Mouse (Mus musculus) brain, adult 2 months (tissue): ENCODE results near the gene Arpc2.

ENCODE experiments used
- DNase-seq: peaks from one replicate; pipeline ENCODE4 v3.0.0; 2011; ENCODE audit warnings: low read depth, low spot score

Gene Arpc2

DNA sequence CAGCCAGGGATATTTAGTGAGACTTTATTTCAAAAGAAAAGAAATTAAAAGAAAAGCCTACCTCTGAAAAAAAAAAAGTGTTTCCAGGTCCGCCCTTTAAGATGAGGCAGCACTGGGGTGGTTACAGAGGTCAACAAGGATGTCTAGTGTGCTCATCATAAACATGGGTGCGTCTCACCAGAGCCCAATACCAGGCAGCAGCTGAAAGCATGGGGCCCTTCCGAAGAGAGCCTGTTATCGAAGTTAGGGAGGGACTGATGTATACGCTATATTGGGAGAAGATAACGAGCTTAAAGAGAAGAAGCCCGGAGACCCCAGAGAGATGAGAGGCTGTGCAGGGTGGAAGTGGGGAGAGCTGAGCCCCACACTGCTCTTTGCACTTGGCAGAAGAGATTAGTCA is 3.3 kb downstream of the Arpc2 start:
- DNase-seq, result no peak

GRCm38 (mm10) chr1:74239618-74240017 is 3.7 kb downstream of the Arpc2 start:
- DNase-seq, result peak; percentile 66

DNA sequence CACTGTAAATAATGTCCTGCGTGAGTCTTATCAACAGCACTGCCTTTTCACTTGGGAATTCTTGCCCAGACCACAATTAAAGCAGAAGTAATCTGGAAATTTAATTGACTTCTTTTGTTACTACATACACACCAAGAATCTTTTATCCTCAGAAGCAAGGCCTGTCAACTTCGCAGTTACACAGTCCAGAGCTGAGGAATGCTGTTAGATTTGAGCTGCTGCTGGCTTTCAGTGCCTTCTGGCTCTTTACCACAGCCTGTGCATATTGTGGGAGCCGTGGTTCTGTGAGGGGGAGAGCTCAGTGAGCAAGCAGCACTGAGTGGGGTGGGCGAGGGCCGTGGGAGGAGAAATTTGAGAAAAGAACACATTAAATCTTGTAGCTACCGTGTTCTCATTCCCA is 4.4 kb downstream of the Arpc2 start:
- peak; percentile 91 for DNase-seq

GRCm38 (mm10) chr1:74240832-74241231 is 4.9 kb downstream of the Arpc2 start:
- no peak for DNase-seq

GRCm38 (mm10) chr1:74245525-74245924 is 9.6 kb downstream of the Arpc2 start:
- no peak for DNase-seq

GRCm38 (mm10) chr1:74248799-74249198 is 12.9 kb downstream of the Arpc2 start:
- DNase-seq, result peak; percentile 57

GRCm38 (mm10) chr1:74249331-74249980 is 13.6 kb downstream of the Arpc2 start:
- no peak for DNase-seq

DNA sequence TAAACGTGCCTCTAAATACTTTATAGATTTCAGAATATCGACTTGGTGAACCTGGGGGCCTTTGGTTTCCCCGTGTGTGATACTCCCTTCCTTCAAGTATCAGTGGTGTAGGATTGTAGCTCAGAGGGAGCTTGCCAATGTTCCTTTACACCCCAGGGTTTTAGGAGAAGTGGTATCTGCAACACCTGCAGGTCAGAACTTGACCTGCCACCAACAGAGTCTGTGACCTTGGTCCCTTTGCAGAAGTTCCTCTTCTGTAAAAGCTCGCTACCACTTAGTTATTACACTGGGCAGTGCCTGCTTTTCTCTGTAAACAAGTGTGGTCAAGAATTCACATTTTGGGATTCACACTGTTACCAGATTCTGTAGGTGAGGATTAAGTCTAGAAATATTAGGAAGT is 14.2 kb downstream of the Arpc2 start:
- DNase-seq, result no peak

- no peak for DNase-seq
Observed at GRCm38 (mm10) chr1:74255704-74256345, 19.9 kb downstream of the Arpc2 start.

GRCm38 (mm10) chr1:74256782-74257181 is 20.9 kb downstream of the Arpc2 start:
- DNase-seq, result no peak

DNA sequence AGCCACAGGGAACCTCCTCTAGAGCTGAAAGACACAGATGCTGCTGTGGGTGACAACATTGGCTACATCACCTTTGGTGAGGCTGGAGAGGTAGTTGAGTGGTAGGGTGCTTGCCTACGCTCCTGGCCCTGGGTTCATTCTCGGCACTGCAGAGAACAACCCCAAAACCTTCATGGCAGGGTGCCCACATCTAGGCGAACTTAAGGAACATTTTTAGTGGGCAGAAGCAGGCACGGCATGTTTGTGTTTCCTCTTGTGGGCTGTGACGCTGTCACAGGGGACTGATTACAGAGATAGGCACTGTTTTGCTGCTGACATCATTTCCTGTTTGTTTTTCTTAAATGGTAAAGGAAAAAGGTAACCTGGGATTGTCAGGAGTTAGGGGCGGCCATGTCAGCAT is 26.6 kb downstream of the Arpc2 start:
- no peak for DNase-seq

- no peak for DNase-seq
Observed at GRCm38 (mm10) chr1:74268750-74269149, 32.9 kb downstream of the Arpc2 start.

DNA sequence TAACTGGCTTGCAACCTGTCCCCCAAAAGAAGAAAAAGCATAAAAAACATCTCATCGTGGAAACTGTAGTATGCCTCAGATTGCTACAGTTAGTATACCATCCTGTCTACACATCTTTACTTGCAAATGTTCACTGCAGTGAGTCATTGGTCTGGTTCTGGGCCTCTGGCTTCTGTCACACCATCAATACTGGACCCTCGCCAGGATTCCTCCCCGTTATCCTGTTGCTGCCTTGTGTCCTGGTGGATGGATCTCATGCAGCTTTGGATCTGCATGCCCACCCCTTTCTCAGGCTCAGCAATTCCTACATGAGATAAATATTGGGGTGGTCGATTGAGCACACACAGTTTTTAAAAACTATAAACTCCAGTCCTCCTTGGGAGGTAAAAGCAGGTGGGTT is 35.8 kb downstream of the Arpc2 start:
- no peak for DNase-seq

DNA sequence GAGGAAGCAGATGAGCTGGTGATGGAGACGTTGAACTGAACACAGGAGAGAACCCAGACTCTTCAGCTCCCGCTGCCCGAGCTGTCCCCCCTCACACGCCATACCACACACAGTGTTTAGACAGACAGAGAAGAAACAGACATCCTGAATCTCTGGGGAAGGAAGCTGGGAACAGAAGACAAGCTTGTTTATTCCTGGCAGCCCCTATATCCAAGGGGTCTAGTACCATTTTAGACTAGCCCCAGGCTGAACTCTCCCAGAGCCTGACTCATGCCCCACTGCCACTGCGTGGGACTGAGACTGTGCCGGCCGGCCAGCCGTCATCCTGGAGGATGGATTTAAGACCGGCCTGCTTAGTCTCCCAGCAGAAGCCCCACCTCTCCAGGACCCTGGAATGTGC is 39.1 kb downstream of the Arpc2 start:
- DNase-seq, result no peak

DNA sequence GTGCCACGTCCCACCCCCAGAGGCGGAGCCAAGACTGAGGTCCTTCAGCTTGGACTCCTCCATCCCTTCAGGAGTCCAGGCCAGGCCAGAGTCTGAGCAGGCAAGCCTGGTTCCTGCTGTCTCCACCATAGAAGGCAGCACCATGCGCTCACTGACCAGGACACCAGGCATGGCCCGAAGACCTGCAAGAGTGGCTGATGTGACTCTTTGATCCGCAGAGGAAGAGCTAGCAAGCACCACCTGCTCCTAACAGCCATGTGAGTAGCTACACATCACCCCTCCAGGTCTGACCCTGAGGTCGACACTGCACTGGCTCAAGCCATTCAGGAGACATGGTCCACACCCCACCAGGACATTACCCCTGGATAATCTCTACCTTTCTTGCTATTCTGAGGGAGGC is 41.2 kb downstream of the Arpc2 start:
- DNase-seq, result no peak

GRCm38 (mm10) chr1:74277883-74278537 is 42.1 kb downstream of the Arpc2 start:
- DNase-seq, result no peak

GRCm38 (mm10) chr1:74278538-74278937 is 42.7 kb downstream of the Arpc2 start, which contains the start of gene Gpbar1:
Gene Gpbar1 (plus strand): TSS chr1:74278550.
- no peak for DNase-seq

DNA sequence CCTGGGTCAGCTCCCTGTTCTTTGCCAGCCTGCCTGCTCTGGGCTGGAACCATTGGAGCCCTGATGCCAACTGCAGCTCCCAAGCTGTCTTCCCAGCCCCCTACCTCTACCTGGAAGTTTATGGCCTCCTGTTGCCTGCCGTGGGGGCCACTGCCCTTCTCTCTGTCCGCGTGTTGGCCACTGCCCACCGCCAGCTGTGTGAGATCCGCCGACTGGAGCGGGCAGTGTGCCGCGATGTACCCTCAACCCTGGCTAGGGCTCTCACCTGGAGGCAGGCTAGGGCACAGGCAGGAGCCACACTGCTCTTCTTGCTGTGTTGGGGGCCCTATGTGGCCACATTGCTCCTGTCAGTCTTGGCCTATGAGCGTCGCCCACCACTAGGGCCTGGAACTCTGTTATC is 43.1 kb downstream of the Arpc2 start:
- no peak for DNase-seq

- no peak for DNase-seq
Observed at GRCm38 (mm10) chr1:74280591-74281325, 44.9 kb downstream of the Arpc2 start.

GRCm38 (mm10) chr1:74281372-74281771 is 45.5 kb downstream of the Arpc2 start:
- no peak for DNase-seq

GRCm38 (mm10) chr1:74281886-74282285 is 46.0 kb downstream of the Arpc2 start:
- no peak for DNase-seq

GRCm38 (mm10) chr1:74282896-74283625 is 47.2 kb downstream of the Arpc2 start:
- no peak for DNase-seq
